Mouse (Mus musculus): ENCODE data around the gene Sbsn.

GRCm38 (mm10) chr7:30785154-30785553, 33.9 kb downstream of the Sbsn start:
- TF ChIP-seq EP300 (IDR thresholded peaks at IDR 0.05; ENCODE audit: insufficient read depth, low read depth, low read length) = no peak
- no peak for TF ChIP-seq CTCF (IDR thresholded peaks at IDR 0.05)
- no peak for TF ChIP-seq POLR2A (IDR thresholded peaks at IDR 0.05; ENCODE audit: insufficient read depth, low read depth, low read length)
